Mouse (Mus musculus) common myeloid progenitor, adult 5-6 weeks (primary cell): Measurements from ENCODE around the gene Rap1gap2. TPM values are rescaled to one million over a fixed set of nuclear protein-coding genes. Genes with fewer than 3 reads are reported as not detected.

Experiments
- ATAC-seq: replicated peaks from 2 replicates; pipeline ENCODE4 v1.8.0; 2016; ENCODE audit warnings: low read depth, mild to moderate bottlenecking, moderate TSS enrichment, inconsistent platforms; ENCODE audit not compliant: poor library complexity, severe bottlenecking
- total RNA-seq: library from RNA; stranded (forward); fragments of 200-1000, 187-1606 nt; gene quantifications from 2 replicates; pipeline ENCODE4 v1.2.3, GENCODE M21; 2017

Gene Rap1gap2
- total RNA-seq, 1 experiment from 2014 or later = 2.0 TPM

DNA sequence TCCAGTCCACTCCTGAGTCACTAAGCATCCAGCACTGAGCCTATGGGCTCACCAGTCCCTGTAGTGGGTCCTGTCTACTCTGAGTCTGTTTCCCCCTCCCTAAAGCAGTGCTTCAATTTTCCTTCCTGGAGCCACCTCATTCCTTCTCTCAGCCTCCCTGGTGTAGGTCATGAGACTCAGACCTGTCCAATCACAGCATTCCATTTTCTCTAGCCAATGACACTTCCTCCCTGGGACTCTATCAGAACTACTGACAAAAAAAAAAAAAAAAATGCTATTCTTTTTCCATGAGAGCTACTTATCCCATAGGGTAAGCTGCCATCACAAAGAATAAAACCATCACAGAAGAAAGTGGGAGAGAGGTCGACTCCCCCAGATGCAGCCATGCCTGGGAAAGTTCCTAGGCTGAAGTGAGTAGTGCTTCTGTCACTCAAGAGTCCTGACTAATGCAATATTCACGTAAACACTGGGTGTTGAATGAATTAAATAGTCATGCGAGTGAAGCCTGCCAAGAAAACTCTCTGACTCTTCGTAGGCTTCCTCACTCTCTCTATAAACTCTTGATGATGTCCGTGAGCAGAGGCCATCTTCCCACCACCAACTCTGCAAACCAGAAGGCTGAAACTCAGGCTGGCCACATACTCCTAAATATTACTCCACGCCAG is 127.4 kb downstream of the Rap1gap2 start:
- no peak for ATAC-seq

GRCm38 (mm10) chr11:74481797-74482196 is 128.9 kb downstream of the Rap1gap2 start:
- ATAC-seq = no peak

DNA sequence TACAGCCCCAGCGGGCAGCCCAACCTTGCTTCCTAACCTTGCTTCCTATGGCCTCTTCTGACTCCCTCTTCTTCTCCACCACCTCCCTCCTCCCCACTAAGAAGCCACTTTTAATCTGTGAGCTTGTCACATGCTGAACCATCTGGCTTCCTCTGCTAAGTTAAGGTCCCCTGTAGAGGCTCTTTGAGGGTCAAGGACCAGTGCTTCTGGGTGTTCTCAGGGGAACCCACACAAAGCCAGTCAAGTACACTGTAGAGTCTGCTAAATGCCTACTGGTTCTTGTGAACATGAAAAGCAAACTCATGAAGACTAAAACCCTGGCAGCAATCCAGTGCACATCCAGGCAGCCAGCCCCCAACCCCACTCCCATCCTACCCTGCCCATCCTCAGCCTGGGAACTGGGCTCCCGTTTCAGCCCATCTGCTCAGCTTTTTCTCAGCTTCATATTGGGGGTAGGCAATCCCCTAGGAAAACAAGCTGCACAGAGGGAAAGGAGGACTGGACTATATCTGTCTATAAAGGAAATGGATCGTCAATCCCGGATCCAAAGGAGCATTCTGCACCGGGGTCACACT is 130.9 kb downstream of the Rap1gap2 start:
- ATAC-seq = no peak

DNA sequence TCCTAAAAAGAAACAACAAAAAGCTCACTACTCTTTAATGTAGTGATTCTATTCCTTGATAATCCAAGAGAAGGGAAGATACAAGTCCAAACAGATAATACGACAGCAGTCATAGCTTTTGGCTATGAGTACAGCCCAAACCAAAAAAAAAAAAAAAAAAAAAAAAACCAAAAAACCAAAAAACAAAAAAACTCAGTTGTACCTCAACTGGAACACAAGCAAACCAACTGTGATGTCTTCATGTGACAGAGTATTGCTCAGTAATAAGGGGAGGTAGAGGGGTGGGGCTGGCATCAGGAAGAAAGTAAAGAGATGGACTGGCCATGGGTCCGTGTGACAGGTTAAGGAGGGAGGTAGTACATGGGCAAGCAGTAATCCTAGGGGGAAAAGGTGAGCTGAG is 131.8 kb downstream of the Rap1gap2 start:
- no peak for ATAC-seq

- no peak for ATAC-seq
Measured at GRCm38 (mm10) chr11:74472671-74473070, 138.0 kb downstream of the Rap1gap2 start.

- ATAC-seq = no peak
Measured at GRCm38 (mm10) chr11:74468195-74468594, 142.5 kb downstream of the Rap1gap2 start.

DNA sequence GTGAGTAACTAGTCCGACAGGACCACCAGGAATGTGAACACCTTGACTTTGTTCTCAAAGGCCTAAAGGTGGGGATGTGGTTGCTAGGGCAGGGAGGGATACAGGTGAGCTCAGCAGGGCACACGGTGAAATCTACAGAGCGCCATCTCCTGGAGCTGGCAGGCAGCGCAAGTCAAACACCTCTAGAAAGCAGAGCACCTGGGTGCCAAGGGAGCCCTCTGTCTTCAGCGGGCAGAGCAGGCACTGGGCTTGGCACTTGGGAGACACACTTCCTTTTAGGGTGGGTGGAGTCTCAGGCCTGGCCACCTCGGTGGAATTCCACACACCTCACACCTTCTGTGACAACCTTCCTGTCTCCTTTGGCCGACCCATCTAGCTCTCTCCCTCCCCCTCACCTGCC is 145.0 kb downstream of the Rap1gap2 start:
- ATAC-seq = no peak

DNA sequence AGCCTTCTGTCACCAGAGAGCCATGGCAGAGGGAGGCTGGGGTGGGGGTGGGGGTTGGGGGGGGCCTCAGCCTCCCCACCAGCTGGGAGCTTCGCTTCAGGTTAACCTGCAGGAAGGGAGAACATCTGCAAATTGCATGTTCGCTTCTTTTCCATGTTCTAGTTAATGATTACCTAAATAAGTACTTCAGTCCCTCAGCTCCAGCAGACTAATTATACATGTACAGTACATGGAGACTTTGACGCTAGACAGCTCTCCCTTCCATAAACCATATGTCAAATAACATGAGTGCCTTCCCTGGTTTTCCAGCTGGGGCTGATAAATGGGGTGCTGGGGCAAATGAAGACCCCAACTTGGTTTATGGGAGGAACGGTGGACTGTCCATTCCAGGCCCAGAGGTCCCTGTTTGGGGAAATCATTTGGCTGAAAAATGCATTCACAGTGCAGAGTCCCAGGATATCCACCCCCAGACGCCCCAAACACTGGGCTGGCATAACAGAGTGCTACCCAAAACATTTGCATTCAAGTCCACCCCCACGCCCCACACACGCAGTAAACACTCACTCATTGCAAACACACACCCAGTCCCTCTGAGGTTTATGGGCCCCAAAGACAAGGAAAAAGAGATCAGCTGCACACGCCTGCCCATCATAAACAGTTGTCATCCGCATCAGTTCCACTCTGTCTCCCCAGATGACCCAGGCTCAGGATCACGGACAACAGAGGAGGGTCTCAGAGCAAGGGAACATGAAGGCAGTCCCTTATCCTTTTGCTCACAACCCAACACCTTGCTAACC is 146.3 kb downstream of the Rap1gap2 start:
- no peak for ATAC-seq

DNA sequence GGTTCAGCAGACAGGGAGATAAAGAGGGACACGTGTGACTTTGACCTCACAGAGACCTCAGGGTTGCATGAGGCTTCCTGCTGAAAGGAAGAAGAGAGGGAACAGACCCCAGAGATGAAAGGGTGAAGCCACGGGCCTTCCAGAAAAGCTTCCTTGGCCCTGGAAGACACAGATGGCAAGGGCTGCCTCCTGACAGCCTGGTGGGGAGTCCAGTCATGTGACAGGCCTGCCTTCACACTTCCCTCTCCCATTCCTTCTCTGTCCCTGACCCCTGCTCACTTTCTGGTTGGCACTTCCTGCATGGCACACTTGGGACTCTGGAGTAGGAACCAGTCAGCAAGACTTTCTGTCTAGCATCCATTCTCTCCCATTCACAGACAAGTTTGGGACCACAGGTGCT is 148.1 kb downstream of the Rap1gap2 start:
- ATAC-seq = no peak

DNA sequence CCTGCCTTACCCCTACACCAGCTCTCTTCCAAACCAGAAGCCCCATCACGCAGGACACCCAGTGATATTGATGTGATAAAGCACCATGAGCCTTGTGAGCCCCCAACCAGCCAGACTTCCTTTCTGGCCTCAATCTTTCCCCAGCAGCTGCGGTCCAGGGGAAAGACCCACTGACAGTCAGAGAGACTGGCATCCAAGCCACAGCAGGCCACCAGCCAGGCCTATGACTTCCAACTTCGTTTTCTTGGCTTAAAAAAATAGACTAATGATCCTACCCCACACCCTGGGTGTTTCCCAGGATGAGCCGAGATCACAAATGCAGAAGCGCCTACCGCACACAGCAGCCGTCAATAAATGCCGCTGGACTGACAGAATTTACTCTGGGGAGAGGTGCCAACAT is 151.1 kb downstream of the Rap1gap2 start:
- ATAC-seq = no peak

- ATAC-seq = no peak
Measured at GRCm38 (mm10) chr11:74458400-74458799, 152.3 kb downstream of the Rap1gap2 start.

GRCm38 (mm10) chr11:74457194-74457593 is 153.5 kb downstream of the Rap1gap2 start:
- no peak for ATAC-seq

DNA sequence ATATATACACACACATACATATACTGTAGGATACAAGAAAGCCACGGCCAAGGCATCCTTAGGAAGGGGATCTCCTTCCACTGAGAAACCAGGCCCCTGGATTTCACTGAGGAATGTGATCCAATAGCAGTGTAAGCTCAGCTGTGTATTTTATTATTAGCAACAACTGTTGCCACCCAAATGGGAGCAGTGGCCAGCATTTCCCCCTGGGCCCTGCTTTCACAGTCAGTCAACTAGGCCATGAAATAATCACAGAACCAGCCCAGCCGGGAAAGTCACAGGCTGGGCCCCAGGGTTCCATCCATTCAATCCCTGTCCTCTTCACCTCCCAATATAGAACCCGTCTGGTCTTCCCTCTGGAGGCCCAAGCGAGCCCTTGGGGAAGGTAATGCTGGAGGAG is 162.2 kb downstream of the Rap1gap2 start:
- ATAC-seq = no peak

DNA sequence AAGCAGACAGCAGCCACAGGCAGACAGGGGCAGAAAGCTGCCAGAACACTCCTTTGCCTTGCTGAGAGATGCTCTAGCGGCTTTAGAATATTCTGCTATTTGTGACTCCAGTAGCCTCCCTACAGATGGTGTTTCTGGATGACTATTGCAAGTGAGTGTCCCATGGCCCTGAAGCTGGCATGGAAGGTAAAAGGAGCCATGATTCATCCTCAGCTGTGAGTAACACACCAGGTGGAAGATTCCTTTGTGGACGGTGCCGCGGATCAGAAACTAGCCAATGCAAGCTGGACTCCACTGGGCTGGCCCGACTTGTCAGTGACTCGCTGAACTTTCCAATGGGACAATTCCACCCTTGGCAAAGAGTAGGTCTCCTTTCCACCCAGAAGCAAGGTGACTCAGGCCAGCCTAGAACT is 162.7 kb downstream of the Rap1gap2 start:
- no peak for ATAC-seq

DNA sequence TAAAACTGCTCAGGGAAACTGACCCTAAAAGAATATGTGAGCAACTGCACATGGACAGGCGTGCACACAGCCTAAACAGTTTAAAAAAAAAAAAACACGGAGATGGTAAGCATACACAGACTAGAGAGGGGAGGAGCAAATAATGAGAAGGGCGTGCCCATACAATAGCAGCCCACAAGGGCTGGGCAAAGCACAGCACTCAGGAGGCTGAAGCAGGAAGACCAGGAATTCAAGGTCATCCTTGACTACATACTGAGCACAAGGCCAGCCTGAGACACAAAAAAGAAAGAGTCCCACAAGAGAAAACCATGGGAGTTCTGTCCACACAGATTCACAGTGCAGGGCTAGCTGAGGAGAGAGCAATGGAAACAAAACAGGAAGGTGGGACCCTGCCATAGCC is 165.1 kb downstream of the Rap1gap2 start:
- ATAC-seq = no peak

DNA sequence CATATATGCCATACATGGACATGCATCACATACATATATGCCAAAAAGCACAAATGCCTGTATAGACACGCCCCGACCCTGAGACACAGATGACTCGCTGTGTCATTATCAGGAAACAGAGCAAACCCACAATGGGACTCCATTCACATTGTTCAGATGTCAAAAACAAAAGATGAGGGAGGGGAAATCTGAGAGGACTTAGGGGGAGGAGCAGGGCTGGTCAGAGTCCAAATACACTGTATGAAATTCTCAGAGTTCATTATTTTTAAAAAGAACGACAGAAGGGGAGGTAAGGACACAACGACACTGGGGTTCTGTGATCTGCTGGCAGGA is 166.8 kb downstream of the Rap1gap2 start:
- ATAC-seq = no peak

GRCm38 (mm10) chr11:74443147-74443923 is 167.4 kb downstream of the Rap1gap2 start:
- ATAC-seq = no peak

DNA sequence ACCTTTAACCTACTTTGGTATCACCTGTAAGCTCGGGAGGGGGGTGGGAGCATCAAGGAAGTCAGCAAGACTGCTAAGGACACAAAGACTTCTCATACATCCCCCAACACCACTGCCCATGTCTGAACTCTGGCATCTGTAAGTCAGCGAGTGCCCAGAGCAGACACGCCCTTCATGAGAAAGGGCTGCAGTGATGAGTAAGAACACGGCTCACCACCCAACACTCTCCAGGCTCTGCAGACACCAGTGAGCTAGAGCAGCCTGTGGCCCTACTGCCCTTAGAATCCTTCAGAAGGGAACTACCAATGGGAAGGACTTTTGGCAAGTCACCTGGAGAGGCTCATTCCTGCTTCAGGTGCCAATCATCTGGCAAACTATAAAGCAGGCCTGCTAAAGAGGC is 168.3 kb downstream of the Rap1gap2 start:
- no peak for ATAC-seq

- ATAC-seq = no peak
Measured at GRCm38 (mm10) chr11:74440112-74440511, 170.6 kb downstream of the Rap1gap2 start.

GRCm38 (mm10) chr11:74439202-74439601 is 171.5 kb downstream of the Rap1gap2 start:
- ATAC-seq = no peak

- ATAC-seq = no peak
Measured at GRCm38 (mm10) chr11:74438249-74438648, 172.5 kb downstream of the Rap1gap2 start.
